Mouse (Mus musculus): ENCODE results near the gene Fam20a.

The Fam20a gene

DNA sequence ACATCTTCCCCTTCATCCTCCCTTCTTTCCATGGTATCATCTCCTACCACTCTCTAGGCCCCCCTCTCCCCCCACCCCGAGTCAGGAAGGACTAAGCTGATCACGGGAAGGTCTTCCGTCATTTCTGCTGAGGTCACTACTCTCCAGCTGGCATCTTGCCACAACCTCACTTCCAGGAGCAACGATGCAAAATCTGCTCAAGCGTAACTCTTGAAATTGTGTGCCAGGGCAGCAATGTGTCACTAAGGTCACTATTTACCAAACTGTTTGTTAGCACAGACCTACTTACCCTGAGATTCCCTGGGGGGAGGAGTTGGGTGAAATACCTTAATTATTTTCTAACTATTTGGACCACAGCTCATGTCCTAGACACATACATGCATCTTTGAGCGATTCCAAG lies 21.3 kb downstream of the Fam20a start:
- TF ChIP-seq CTCF (conservative IDR thresholded peaks at IDR 0.05; ENCODE audit: low read length) (no peak), POU5F1 (IDR thresholded peaks at IDR 0.05; ENCODE audit: borderline replicate concordance, low read length) (no peak), NANOG (IDR thresholded peaks at IDR 0.05; ENCODE audit: borderline replicate concordance, low read length) (no peak)
- Histone ChIP-seq H3K4me1 (replicated peaks; ENCODE audit: low read depth, low read length) (peaks cover 6% of the 10 kb centered on the region; the same call in 1 of the 2 replicates), H3K4me3 (replicated peaks; ENCODE audit: low read length) (no peak overlapping the region), H3K36me3 (ENCODE audit: insufficient read depth, low read length) (no peaks in the 10 kb centered on the region), H3K27me3 (ENCODE audit: insufficient read depth, low read length) (peaks cover 3% of the 10 kb centered on the region; the same call in 1 of the 2 replicates), H3K9me3 (ENCODE audit: low read length) (no peaks in the 10 kb centered on the region; the same call in 1 of the 2 replicates)

DNA sequence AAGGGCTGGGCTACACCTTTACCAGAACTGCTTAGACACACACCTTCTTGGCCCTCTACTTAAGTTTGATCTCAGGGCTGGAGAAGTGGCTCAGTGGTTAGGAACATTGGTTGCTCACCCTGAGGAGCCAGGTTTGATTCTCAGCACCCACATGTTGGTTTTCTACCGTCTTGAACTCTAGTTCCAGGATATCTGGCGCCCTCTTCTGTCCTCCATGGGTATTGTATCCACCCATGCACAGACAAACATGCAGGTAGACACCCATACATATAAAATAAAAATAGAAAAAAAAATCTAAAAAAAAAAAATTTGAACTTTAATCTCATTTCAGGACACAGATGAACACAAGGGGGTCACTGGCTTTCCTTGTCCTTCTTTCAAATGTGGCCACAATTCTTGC lies 22.3 kb downstream of the Fam20a start:
- Histone ChIP-seq H3K4me1 (replicated peaks; ENCODE audit: low read depth, low read length) (peaks cover 6% of the 10 kb centered on the region; the same call in 1 of the 2 replicates), H3K27me3 (ENCODE audit: insufficient read depth, low read length) (peaks cover 3% of the 10 kb centered on the region; the same call in 1 of the 2 replicates), H3K9me3 (ENCODE audit: low read length) (no peaks in the 10 kb centered on the region; the same call in 1 of the 2 replicates), H3K4me3 (replicated peaks; ENCODE audit: low read length) (no peak overlapping the region), H3K36me3 (ENCODE audit: insufficient read depth, low read length) (no peaks in the 10 kb centered on the region)
- TF ChIP-seq CTCF (conservative IDR thresholded peaks at IDR 0.05; ENCODE audit: low read length): peak; percentile 56
- no peak for TF ChIP-seq NANOG (IDR thresholded peaks at IDR 0.05; ENCODE audit: borderline replicate concordance, low read length)

DNA sequence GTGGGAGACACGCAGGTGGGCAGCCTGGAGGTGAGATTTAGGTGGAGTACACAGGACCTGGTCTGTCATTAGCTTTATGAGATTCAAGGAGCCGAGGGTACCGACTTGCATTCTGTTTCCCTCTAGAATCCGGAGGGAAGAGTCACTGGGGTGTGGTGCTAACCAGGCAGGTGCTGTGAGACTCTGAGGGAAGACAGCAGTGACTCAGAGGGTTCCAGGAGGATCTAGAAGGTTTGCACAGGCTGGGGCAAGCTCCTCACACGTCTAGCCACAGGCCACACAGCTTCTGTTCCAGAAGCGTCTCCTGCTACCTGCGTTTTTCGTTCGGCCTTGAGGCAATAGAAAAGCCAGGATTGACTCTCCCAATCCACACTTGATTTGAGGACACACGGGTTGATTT lies 23.3 kb downstream of the Fam20a start:
- Histone ChIP-seq H3K4me1 (replicated peaks; ENCODE audit: low read depth, low read length) (peaks cover 6% of the 10 kb centered on the region; the same call in 1 of the 2 replicates), H3K36me3 (ENCODE audit: insufficient read depth, low read length) (no peaks in the 10 kb centered on the region), H3K9me3 (ENCODE audit: low read length) (no peaks in the 10 kb centered on the region; the same call in 1 of the 2 replicates), H3K4me3 (replicated peaks; ENCODE audit: low read length) (no peak overlapping the region), H3K27me3 (ENCODE audit: insufficient read depth, low read length) (peaks cover 3% of the 10 kb centered on the region; the same call in 1 of the 2 replicates)
- TF ChIP-seq POU5F1 (IDR thresholded peaks at IDR 0.05; ENCODE audit: borderline replicate concordance, low read length) (no peak), NANOG (IDR thresholded peaks at IDR 0.05; ENCODE audit: borderline replicate concordance, low read length) (no peak), CTCF (conservative IDR thresholded peaks at IDR 0.05; ENCODE audit: low read length) (no peak)

DNA sequence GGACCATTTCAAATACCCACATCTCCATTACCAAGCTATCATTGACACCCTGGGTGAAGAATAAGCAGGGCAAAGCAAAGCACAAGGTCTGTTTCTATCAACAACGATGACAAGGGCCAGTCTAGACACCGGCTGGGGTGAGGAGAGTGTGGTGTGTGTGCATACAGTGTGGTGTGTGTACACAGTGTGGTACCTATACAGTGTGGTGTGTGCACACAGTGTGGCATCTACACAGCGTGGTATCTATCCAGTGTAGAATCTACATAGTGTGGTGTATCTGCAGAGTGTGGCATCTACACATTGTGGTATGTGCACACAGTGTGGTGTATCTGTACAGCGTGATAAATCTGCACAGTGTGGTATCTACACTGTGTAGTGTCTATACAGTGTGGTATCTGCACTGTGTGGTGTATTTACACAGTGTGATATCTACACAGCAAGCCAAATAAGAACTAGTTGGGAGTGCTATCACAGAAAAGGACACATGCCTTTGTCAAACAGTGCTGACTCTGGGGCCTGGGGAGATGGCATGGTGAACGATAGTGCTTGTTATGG lies 24.9 kb downstream of the Fam20a start:
- H3K27me3 ChIP-seq (ENCODE audit: insufficient read depth, low read length): peaks cover 3% of the 10 kb centered on the region; the same call in 1 of the 2 replicates
- TF ChIP-seq CTCF (conservative IDR thresholded peaks at IDR 0.05; ENCODE audit: low read length) (no peak), NANOG (IDR thresholded peaks at IDR 0.05; ENCODE audit: borderline replicate concordance, low read length) (no peak), POU5F1 (IDR thresholded peaks at IDR 0.05; ENCODE audit: borderline replicate concordance, low read length) (no peak)
- H3K36me3 ChIP-seq (ENCODE audit: insufficient read depth, low read length): no peaks in the 10 kb centered on the region
- H3K4me3 ChIP-seq (replicated peaks; ENCODE audit: low read length): no peak overlapping the region
- no peaks in the 10 kb centered on the region; the same call in 1 of the 2 replicates for H3K9me3 ChIP-seq (ENCODE audit: low read length)
- peaks cover 6% of the 10 kb centered on the region; the same call in 1 of the 2 replicates for H3K4me1 ChIP-seq (replicated peaks; ENCODE audit: low read depth, low read length)

DNA sequence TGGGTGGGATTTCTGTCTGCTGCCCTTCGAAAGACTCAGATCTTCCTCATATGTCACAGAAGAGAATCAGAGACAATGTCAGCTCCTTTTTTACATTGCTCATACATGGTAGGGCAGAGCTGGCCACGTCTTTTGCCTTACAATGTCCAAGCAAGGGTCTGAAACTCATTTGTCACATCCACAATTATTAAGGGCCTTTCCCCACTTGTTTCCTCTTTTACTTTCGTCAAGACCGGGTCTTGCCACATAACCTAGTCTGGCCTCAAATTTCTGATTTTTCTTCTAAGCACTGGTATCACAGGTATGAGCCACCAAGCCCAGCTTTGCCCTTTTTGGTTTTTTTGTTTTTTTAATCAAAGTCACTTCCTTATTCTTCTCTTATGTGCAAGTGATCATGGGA lies 25.6 kb downstream of the Fam20a start:
- Histone ChIP-seq H3K9me3 (ENCODE audit: low read length) (no peaks in the 10 kb centered on the region; the same call in 1 of the 2 replicates), H3K36me3 (ENCODE audit: insufficient read depth, low read length) (no peaks in the 10 kb centered on the region), H3K4me3 (replicated peaks; ENCODE audit: low read length) (no peak overlapping the region), H3K27me3 (ENCODE audit: insufficient read depth, low read length) (peaks cover 3% of the 10 kb centered on the region; the same call in 1 of the 2 replicates), H3K4me1 (replicated peaks; ENCODE audit: low read depth, low read length) (peaks cover 6% of the 10 kb centered on the region; the same call in 1 of the 2 replicates)
- TF ChIP-seq POU5F1 (IDR thresholded peaks at IDR 0.05; ENCODE audit: borderline replicate concordance, low read length) (no peak), CTCF (conservative IDR thresholded peaks at IDR 0.05; ENCODE audit: low read length) (no peak)

DNA sequence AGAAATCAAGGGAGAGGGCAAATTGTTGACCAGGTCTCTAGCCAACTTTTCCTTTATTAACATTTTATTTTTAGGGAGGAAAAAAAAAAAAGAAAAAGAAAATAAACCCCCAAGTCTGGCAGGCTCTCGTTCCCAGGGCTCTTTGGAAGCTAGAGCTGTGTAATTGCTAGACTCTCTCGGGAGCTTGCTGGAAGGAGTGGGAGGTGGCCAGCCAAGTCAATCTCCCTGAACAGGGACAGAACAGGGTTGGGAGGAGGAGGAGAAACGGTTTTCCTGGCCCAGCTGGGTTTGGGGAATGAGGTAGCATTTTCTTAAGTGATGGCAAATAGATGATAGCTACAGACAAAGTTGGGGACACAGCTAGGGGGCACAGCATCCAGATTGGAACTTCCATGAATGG lies 29.3 kb downstream of the Fam20a start:
- H3K4me3 ChIP-seq (replicated peaks; ENCODE audit: low read length): no peak overlapping the region
- TF ChIP-seq NANOG (IDR thresholded peaks at IDR 0.05; ENCODE audit: borderline replicate concordance, low read length) (no peak), CTCF (conservative IDR thresholded peaks at IDR 0.05; ENCODE audit: low read length) (no peak), POU5F1 (IDR thresholded peaks at IDR 0.05; ENCODE audit: borderline replicate concordance, low read length) (no peak)
- peaks cover 3% of the 10 kb centered on the region; the same call in 1 of the 2 replicates for H3K4me1 ChIP-seq (replicated peaks; ENCODE audit: low read depth, low read length)
- H3K9me3 ChIP-seq (ENCODE audit: low read length): no peaks in the 10 kb centered on the region
- no peaks in the 10 kb centered on the region for H3K36me3 ChIP-seq (ENCODE audit: insufficient read depth, low read length)
- no peaks in the 10 kb centered on the region for H3K27me3 ChIP-seq (ENCODE audit: insufficient read depth, low read length)

DNA sequence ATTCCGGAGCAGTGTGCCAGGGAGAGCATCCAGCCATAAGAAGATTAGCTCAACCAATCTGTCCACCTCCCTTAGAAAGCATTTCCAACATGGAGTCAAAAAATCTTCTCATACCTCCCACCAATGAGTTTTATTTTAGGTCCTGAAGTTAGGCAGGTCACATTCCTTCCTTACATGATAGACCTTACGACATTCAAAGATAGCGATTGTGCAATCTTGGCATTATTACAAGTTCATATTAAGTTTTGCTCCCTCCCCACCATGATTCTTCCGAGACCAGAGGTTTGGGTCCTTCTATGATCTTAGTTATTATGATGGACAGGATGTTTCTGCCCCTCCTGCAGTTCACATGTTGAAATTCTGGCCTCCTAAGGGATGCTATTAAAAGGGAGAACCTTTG lies 32.5 kb downstream of the Fam20a start:
- peaks cover 3% of the 10 kb centered on the region; the same call in 1 of the 2 replicates for H3K27me3 ChIP-seq (ENCODE audit: insufficient read depth, low read length)
- H3K4me1 ChIP-seq (replicated peaks; ENCODE audit: low read depth, low read length): no peaks in the 10 kb centered on the region
- TF ChIP-seq NANOG (IDR thresholded peaks at IDR 0.05; ENCODE audit: borderline replicate concordance, low read length): no peak
- no peak for TF ChIP-seq POU5F1 (IDR thresholded peaks at IDR 0.05; ENCODE audit: borderline replicate concordance, low read length)
- no peak for TF ChIP-seq CTCF (conservative IDR thresholded peaks at IDR 0.05; ENCODE audit: low read length)
- no peak overlapping the region for H3K4me3 ChIP-seq (replicated peaks; ENCODE audit: low read length)
- no peaks in the 10 kb centered on the region for H3K36me3 ChIP-seq (ENCODE audit: insufficient read depth, low read length)
- H3K9me3 ChIP-seq (ENCODE audit: low read length): no peaks in the 10 kb centered on the region

DNA sequence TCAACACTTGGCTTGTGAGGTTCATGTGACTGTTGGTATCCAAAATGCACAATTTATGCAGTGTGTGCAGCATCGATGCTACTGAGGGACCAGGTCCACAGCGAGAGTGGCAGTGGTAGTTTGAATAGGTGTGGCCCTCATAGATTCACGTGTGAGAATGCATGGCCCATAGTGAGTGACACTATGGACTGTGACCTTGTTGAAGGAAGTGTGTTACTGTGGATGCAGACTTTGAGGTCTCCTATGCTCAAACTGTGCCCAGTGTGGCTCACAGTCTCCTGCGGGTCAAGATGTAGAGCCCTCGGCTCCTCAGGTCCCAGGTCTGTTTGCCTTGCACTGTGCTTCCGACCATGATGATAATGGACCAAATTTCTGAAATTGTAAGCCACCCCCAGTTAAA lies 39.9 kb downstream of the Fam20a start:
- Histone ChIP-seq H3K4me1 (replicated peaks; ENCODE audit: low read depth, low read length) (peaks cover 26% of the 10 kb centered on the region), H3K9me3 (ENCODE audit: low read length) (no peaks in the 10 kb centered on the region), H3K4me3 (replicated peaks; ENCODE audit: low read length) (no peak overlapping the region), H3K36me3 (ENCODE audit: insufficient read depth, low read length) (no peaks in the 10 kb centered on the region), H3K27me3 (ENCODE audit: insufficient read depth, low read length) (peaks cover 15% of the 10 kb centered on the region; the same call in 1 of the 2 replicates)
- no peak for TF ChIP-seq CTCF (conservative IDR thresholded peaks at IDR 0.05; ENCODE audit: low read length)
- no peak for TF ChIP-seq POU5F1 (IDR thresholded peaks at IDR 0.05; ENCODE audit: borderline replicate concordance, low read length)
- TF ChIP-seq NANOG (IDR thresholded peaks at IDR 0.05; ENCODE audit: borderline replicate concordance, low read length): no peak

DNA sequence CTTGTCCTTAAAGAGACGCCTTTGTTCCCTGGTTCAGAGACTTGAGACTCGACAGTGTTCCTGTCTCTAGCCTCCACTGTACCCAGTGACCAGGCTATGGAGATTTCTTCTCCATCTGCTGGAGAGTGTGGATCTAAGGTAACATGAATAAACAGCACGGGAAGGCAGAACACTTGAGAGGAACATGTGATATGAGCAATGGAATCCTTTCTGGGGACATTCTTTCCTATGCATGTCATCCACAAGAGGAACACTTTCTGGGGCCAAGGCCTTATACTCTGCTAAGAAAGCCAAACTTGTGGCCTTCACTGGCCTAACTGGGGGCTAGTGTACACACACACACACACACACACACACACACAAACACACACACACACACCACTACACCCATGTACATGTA lies 40.5 kb downstream of the Fam20a start:
- Histone ChIP-seq H3K4me1 (replicated peaks; ENCODE audit: low read depth, low read length) (peaks cover 29% of the 10 kb centered on the region), H3K4me3 (replicated peaks; ENCODE audit: low read length) (no peak overlapping the region), H3K9me3 (ENCODE audit: low read length) (no peaks in the 10 kb centered on the region), H3K36me3 (ENCODE audit: insufficient read depth, low read length) (no peaks in the 10 kb centered on the region), H3K27me3 (ENCODE audit: insufficient read depth, low read length) (peaks cover 16% of the 10 kb centered on the region; the same call in 1 of the 2 replicates)
- TF ChIP-seq CTCF (conservative IDR thresholded peaks at IDR 0.05; ENCODE audit: low read length) (no peak), NANOG (IDR thresholded peaks at IDR 0.05; ENCODE audit: borderline replicate concordance, low read length) (no peak), POU5F1 (IDR thresholded peaks at IDR 0.05; ENCODE audit: borderline replicate concordance, low read length) (no peak)

All from E14TG2a.4 (cell line).